Mouse (Mus musculus) ovary, adult 2 months (tissue): ENCODE results near the gene Lin7c. TPM values are rescaled to one million over a fixed set of nuclear protein-coding genes. Genes with fewer than 3 reads are reported as not detected.

Source experiments
- polyA plus RNA-seq: library from polyadenylated mRNA; depleted of rRNA; stranded (reverse); fragments of >200 nt; gene quantifications from 2 replicates; pipeline ENCODE4 v1.2.3, GENCODE M21; 2012; rRNA removed

Lin7c gene
- polyA plus RNA-seq: 4.8 and 4.9 TPM in 2 replicates

GRCm38 (mm10) chr2:109890597-109890996 lies at the start of gene Lin7c:
Gene Lin7c, plus strand, starts transcription at chr2:109890853.

DNA sequence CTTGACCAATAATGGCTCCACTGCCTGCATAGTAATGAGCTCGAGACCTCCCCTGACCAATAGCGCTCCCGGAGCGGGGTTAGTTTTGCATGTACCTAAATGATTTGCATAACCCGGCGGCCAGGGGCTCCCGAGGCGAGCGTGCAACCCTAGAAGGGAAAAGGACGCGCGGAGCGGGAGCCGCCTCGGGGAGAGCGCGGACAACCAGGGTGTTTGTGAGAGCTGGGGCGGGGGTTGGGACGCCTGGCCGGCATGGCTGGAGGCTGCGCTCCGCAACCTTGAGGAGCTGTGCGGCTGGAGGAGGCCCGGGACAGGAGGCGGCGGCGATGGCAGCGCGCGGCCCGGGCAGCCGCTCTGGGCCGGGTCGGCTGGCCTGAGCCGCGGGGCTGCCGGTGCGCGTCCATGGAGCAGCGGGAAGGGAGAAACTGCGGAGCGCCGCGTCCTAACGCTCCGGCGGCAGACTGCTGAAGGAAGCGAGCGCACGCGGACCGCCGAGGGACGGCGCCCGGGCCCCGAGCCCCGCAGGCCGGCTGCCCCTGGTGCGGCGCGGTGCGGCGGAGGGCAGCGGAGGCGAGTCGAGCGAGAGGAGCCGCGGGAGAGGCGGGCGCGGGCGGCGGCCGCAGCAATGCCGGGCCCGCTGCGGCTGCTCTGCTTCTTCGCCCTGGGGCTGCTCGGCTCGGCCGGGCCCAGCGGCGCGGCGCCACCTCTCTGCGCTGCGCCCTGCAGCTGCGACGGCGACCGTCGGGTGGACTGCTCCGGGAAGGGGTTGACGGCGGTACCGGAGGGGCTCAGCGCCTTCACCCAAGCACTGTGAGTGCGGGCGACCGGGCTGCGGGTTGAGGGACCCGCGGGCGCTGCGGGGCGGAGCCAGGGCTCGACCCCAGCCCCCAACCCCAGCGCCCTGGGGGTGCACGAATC lies 27.1 kb downstream of the Lin7c start, which contains the start of gene Lgr4:
TSS of gene Lgr4 (plus strand) at position 152 of the 918 bp plus-strand sequence.

Other genes starting within 250 kb of the Lin7c start
- gene Bdnf, start 216.2 kb upstream of the Lin7c start, polyA plus RNA-seq: 0.53 and 0.87 TPM in 2 replicates
- 37.6 and 55.6 TPM in 2 replicates for gene Lgr4, start 26.8 kb downstream of the Lin7c start, polyA plus RNA-seq
- 11.1 and 14.0 TPM in 2 replicates for gene Ccdc34, start 127.0 kb downstream of the Lin7c start, polyA plus RNA-seq